Mouse (Mus musculus): ENCODE measurements around the gene Ahcyl1. TPM values are rescaled to one million over a fixed set of nuclear protein-coding genes. Genes with fewer than 3 reads are reported as not detected.

Ahcyl1 gene
- polyA plus RNA-seq, 1 experiment from 2014 or later: 23.7 TPM

- ATAC-seq (ENCODE audit: low read depth): no peak
- no peak overlapping the region for H3K4me2 ChIP-seq (ENCODE audit: low read depth, low read length)
These were observed 15.7 kb upstream of the Ahcyl1 start for GRCm38 (mm10) chr3:107712081-107712480.

GRCm38 (mm10) chr3:107709156-107709555 lies 12.8 kb upstream of the Ahcyl1 start:
- no peak overlapping the region for H3K27ac ChIP-seq (ENCODE audit: low read length)
- no peaks in the 10 kb centered on the region for H3K27me3 ChIP-seq (ENCODE audit: control insufficient read depth, insufficient read depth, low read depth, low read length)
- H3K4me1 ChIP-seq (ENCODE audit: control insufficient read depth, low read depth, low read length): no peaks in the 10 kb centered on the region
- no peak overlapping the region for H3K9ac ChIP-seq (ENCODE audit: low read depth, low read length)
- H3K4me2 ChIP-seq (ENCODE audit: low read depth, low read length): no peak overlapping the region
- ATAC-seq (ENCODE audit: low read depth): no peak
- no peaks in the 10 kb centered on the region for H3K36me3 ChIP-seq (ENCODE audit: control insufficient read depth, insufficient read depth)
- no peaks in the 10 kb centered on the region for H3K9me3 ChIP-seq (replicated peaks; ENCODE audit: control insufficient read depth, low read length)
- 47% methylated on average over 3 of the region's 3 CpGs for WGBS (ENCODE audit: insufficient replicate concordance)
- no peak overlapping the region for H3K4me3 ChIP-seq (ENCODE audit: low read depth, low read length)

More at GRCm38 (mm10) chr3:107712081-107712480, 15.7 kb upstream of the Ahcyl1 start:
- Histone ChIP-seq H3K4me3 (ENCODE audit: low read depth, low read length) (no peak overlapping the region), H3K27ac (ENCODE audit: low read length) (no peak overlapping the region), H3K27me3 (ENCODE audit: control insufficient read depth, insufficient read depth, low read depth, low read length) (no peaks in the 10 kb centered on the region), H3K4me1 (ENCODE audit: control insufficient read depth, low read depth, low read length) (no peaks in the 10 kb centered on the region; the same call in 1 of the 2 replicates), H3K36me3 (ENCODE audit: control insufficient read depth, insufficient read depth) (no peaks in the 10 kb centered on the region), H3K9ac (ENCODE audit: low read depth, low read length) (no peak overlapping the region), H3K9me3 (replicated peaks; ENCODE audit: control insufficient read depth, low read length) (no peaks in the 10 kb centered on the region)
- WGBS (ENCODE audit: insufficient replicate concordance): 47% methylated on average over 3 of the region's 3 CpGs

- no peak for ATAC-seq (ENCODE audit: low read depth)
- Histone ChIP-seq H3K4me2 (ENCODE audit: low read depth, low read length) (no peak overlapping the region), H3K4me3 (ENCODE audit: low read depth, low read length) (no peak overlapping the region), H3K27me3 (ENCODE audit: control insufficient read depth, insufficient read depth, low read depth, low read length) (no peaks in the 10 kb centered on the region), H3K4me1 (ENCODE audit: control insufficient read depth, low read depth, low read length) (no peaks in the 10 kb centered on the region; the same call in 1 of the 2 replicates), H3K9ac (ENCODE audit: low read depth, low read length) (no peak overlapping the region), H3K27ac (ENCODE audit: low read length) (no peak overlapping the region), H3K9me3 (replicated peaks; ENCODE audit: control insufficient read depth, low read length) (no peaks in the 10 kb centered on the region), H3K36me3 (ENCODE audit: control insufficient read depth, insufficient read depth) (no peaks in the 10 kb centered on the region)
- WGBS (ENCODE audit: insufficient replicate concordance): 69% methylated on average over 4 of the region's 4 CpGs
These were observed 10.9 kb upstream of the Ahcyl1 start for GRCm38 (mm10) chr3:107707239-107707638.

- H3K4me2 ChIP-seq (ENCODE audit: low read depth, low read length): no peak overlapping the region
- no peak for ATAC-seq (ENCODE audit: low read depth)
- no peaks in the 10 kb centered on the region; the same call in 1 of the 2 replicates for H3K4me1 ChIP-seq (ENCODE audit: control insufficient read depth, low read depth, low read length)
- H3K9ac ChIP-seq (ENCODE audit: low read depth, low read length): no peak overlapping the region
- H3K9me3 ChIP-seq (replicated peaks; ENCODE audit: control insufficient read depth, low read length): no peaks in the 10 kb centered on the region
- no peaks in the 10 kb centered on the region for H3K27me3 ChIP-seq (ENCODE audit: control insufficient read depth, insufficient read depth, low read depth, low read length)
- no peak overlapping the region for H3K27ac ChIP-seq (ENCODE audit: low read length)
- 24% methylated on average over 2 of the region's 2 CpGs for WGBS (ENCODE audit: insufficient replicate concordance)
- no peaks in the 10 kb centered on the region for H3K36me3 ChIP-seq (ENCODE audit: control insufficient read depth, insufficient read depth)
- no peak overlapping the region for H3K4me3 ChIP-seq (ENCODE audit: low read depth, low read length)
These were observed 9.8 kb upstream of the Ahcyl1 start for GRCm38 (mm10) chr3:107706164-107706563.

GRCm38 (mm10) chr3:107704371-107704705 lies 8.0 kb upstream of the Ahcyl1 start:
- no peak overlapping the region for H3K27ac ChIP-seq (ENCODE audit: low read length)
- H3K9ac ChIP-seq (ENCODE audit: low read depth, low read length): no peak overlapping the region
- H3K36me3 ChIP-seq (ENCODE audit: control insufficient read depth, insufficient read depth): no peaks in the 10 kb centered on the region
- H3K4me3 ChIP-seq (ENCODE audit: low read depth, low read length): no peak overlapping the region
- no peaks in the 10 kb centered on the region for H3K9me3 ChIP-seq (replicated peaks; ENCODE audit: control insufficient read depth, low read length)
- WGBS (ENCODE audit: insufficient replicate concordance): 43% methylated on average over 1 of the region's 1 CpGs
- H3K27me3 ChIP-seq (ENCODE audit: control insufficient read depth, insufficient read depth, low read depth, low read length): no peaks in the 10 kb centered on the region
- no peaks in the 10 kb centered on the region; the same call in 1 of the 2 replicates for H3K4me1 ChIP-seq (ENCODE audit: control insufficient read depth, low read depth, low read length)
- no peak for ATAC-seq (ENCODE audit: low read depth)
- H3K4me2 ChIP-seq (ENCODE audit: low read depth, low read length): no peak overlapping the region

GRCm38 (mm10) chr3:107703675-107704370 lies 7.5 kb upstream of the Ahcyl1 start:
- 61% methylated on average over 7 of the region's 7 CpGs for WGBS (ENCODE audit: insufficient replicate concordance)
- no peak overlapping the region for H3K4me3 ChIP-seq (ENCODE audit: low read depth, low read length)
- H3K27ac ChIP-seq (ENCODE audit: low read length): no peak overlapping the region
- no peak overlapping the region for H3K9ac ChIP-seq (ENCODE audit: low read depth, low read length)
- H3K4me2 ChIP-seq (ENCODE audit: low read depth, low read length): no peak overlapping the region
- H3K27me3 ChIP-seq (ENCODE audit: control insufficient read depth, insufficient read depth, low read depth, low read length): no peaks in the 10 kb centered on the region
- no peaks in the 10 kb centered on the region; the same call in 1 of the 2 replicates for H3K4me1 ChIP-seq (ENCODE audit: control insufficient read depth, low read depth, low read length)
- H3K36me3 ChIP-seq (ENCODE audit: control insufficient read depth, insufficient read depth): no peaks in the 10 kb centered on the region
- peak; percentile 47; the same call in 1 of the 2 replicates for ATAC-seq (ENCODE audit: low read depth)
- no peaks in the 10 kb centered on the region for H3K9me3 ChIP-seq (replicated peaks; ENCODE audit: control insufficient read depth, low read length)

GRCm38 (mm10) chr3:107701767-107702394 lies 5.5 kb upstream of the Ahcyl1 start:
- no peak overlapping the region for H3K9ac ChIP-seq (ENCODE audit: low read depth, low read length)
- no peak overlapping the region for H3K4me3 ChIP-seq (ENCODE audit: low read depth, low read length)
- H3K27ac ChIP-seq (ENCODE audit: low read length): no peak overlapping the region
- no peak for ATAC-seq (ENCODE audit: low read depth)
- H3K27me3 ChIP-seq (ENCODE audit: control insufficient read depth, insufficient read depth, low read depth, low read length): no peaks in the 10 kb centered on the region
- 71% methylated on average over 1 of the region's 1 CpGs for WGBS (ENCODE audit: insufficient replicate concordance)
- H3K4me2 ChIP-seq (ENCODE audit: low read depth, low read length): no peak overlapping the region
- H3K4me1 ChIP-seq (ENCODE audit: control insufficient read depth, low read depth, low read length): no peaks in the 10 kb centered on the region; the same call in 1 of the 2 replicates
- no peaks in the 10 kb centered on the region for H3K36me3 ChIP-seq (ENCODE audit: control insufficient read depth, insufficient read depth)
- H3K9me3 ChIP-seq (replicated peaks; ENCODE audit: control insufficient read depth, low read length): no peaks in the 10 kb centered on the region

- H3K9ac ChIP-seq (ENCODE audit: low read depth, low read length): no peak overlapping the region
- H3K9me3 ChIP-seq (replicated peaks; ENCODE audit: control insufficient read depth, low read length): no peaks in the 10 kb centered on the region
- no peak overlapping the region for H3K4me2 ChIP-seq (ENCODE audit: low read depth, low read length)
- H3K4me3 ChIP-seq (ENCODE audit: low read depth, low read length): no peak overlapping the region
- no peaks in the 10 kb centered on the region for H3K27me3 ChIP-seq (ENCODE audit: control insufficient read depth, insufficient read depth, low read depth, low read length)
- ATAC-seq (ENCODE audit: low read depth): no peak
- peaks cover 4% of the 10 kb centered on the region for H3K4me1 ChIP-seq (ENCODE audit: control insufficient read depth, low read depth, low read length)
- WGBS (ENCODE audit: insufficient replicate concordance): 75% methylated on average over 2 of the region's 2 CpGs
- H3K27ac ChIP-seq (ENCODE audit: low read length): no peak overlapping the region
- H3K36me3 ChIP-seq (ENCODE audit: control insufficient read depth, insufficient read depth): no peaks in the 10 kb centered on the region
These were observed 4.3 kb upstream of the Ahcyl1 start for GRCm38 (mm10) chr3:107700625-107701024.

- Histone ChIP-seq H3K4me1 (ENCODE audit: control insufficient read depth, low read depth, low read length) (peaks cover 18% of the 10 kb centered on the region), H3K36me3 (ENCODE audit: control insufficient read depth, insufficient read depth) (no peaks in the 10 kb centered on the region), H3K4me3 (ENCODE audit: low read depth, low read length) (peak overlapping the region; percentile 78), H3K27me3 (ENCODE audit: control insufficient read depth, insufficient read depth, low read depth, low read length) (no peaks in the 10 kb centered on the region), H3K9ac (ENCODE audit: low read depth, low read length) (0 out of 2 replicates have a peak overlapping the region, but pooled peaks have one; percentile 28), H3K27ac (ENCODE audit: low read length) (peak overlapping the region; percentile 69), H3K4me2 (ENCODE audit: low read depth, low read length) (peak overlapping the region; percentile 55), H3K9me3 (replicated peaks; ENCODE audit: control insufficient read depth, low read length) (no peaks in the 10 kb centered on the region)
- 41% methylated on average over 3 of the region's 3 CpGs for WGBS (ENCODE audit: insufficient replicate concordance)
- ATAC-seq (ENCODE audit: low read depth): peak; percentile 55
These were observed 550 bp upstream of the Ahcyl1 start for GRCm38 (mm10) chr3:107696910-107697309.
